Mouse (Mus musculus) E14TG2a.4 (cell line): ENCODE results near the gene Tnfrsf1a.

Experiments
- CTCF ChIP-seq: conservative IDR thresholded peaks from 2 replicates; pipeline ENCODE4 v1.5.1; 2014; ENCODE audit warnings: low read length
- POU5F1 ChIP-seq: IDR thresholded peaks from 2 replicates; pipeline ENCODE4 v1.6.1; 2014; ENCODE audit warnings: low read length, borderline replicate concordance

- TF ChIP-seq CTCF (no peak), POU5F1 (no peak)
Measured at GRCm38 (mm10) chr6:125307091-125307490, 42.1 kb upstream of the Tnfrsf1a start.
